Mouse (Mus musculus): ENCODE measurements around the gene Snca.

DNA sequence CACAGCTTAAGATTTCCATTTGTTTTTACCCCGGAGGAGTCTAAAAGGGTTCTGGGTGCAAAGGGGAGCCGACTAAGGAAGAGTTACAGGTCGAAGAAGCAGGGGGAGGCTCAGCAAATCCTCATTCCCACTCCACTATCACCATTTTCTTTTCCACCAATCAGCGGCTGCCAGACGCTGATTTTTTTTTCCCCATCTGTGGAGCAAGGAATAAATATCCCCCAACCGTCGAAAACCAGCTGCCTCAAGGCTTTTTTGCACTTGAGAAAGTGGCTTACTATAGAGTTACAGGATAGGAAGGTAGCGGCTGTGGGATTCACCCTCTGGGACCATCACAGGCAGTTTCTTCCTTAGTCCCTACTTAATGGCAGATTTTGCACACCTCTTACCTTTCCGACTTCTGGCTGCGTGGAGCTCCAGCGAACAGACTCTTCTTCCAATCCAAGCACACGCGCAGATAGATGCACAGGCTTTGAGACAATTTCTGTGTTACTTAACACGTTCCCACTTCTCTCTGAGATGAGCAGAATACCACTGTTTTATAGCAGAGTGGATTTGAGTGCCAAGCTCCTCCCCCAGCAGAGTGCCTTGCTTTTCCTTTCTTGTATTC, at the start of gene Snca:
- TF ChIP-seq CTCF (IDR thresholded peaks at IDR 0.05) (no peak), EP300 (IDR thresholded peaks at IDR 0.05) (no peak)
